Mouse (Mus musculus): ENCODE results near the gene Pinlyp.

GRCm38 (mm10) chr7:24523723-24524122 is 22.2 kb downstream of the Pinlyp start:
- TF ChIP-seq CTCF (IDR thresholded peaks at IDR 0.05; ENCODE audit: low read depth) (no peak), EP300 (IDR thresholded peaks at IDR 0.05; ENCODE audit: low read depth) (no peak)
